Mouse (Mus musculus): ENCODE measurements around the gene Traf3ip2. TPM values are rescaled to one million over a fixed set of nuclear protein-coding genes. Genes with fewer than 3 reads are reported as not detected.
A peak's percentile ranks its signal among the peaks of the same experiment; 100 is the strongest.

Gene Traf3ip2
- polyA plus RNA-seq, 1 experiment from 2014 or later: 6.7 TPM

DNA sequence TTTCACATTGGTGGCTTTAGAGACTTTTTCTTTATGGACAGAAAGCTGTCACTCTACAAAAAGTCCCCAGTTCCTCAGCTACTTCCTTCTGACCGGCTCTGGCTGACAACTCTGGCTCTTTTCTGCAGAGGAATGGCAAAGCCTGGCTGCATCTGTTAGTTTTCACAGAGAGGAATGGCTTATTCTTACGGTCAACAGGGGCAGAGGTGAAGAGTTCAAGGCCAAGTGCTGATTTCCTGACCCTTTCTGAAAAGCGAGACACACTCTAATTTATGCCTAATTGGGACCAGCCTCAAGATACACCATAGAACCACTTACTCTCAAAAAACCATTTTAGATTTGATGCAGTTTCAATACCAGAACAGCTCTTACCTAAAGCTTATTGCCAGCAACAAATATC lies 61.4 kb downstream of the Traf3ip2 start:
- 38% methylated on average over 3 of the region's 3 CpGs for WGBS
- Histone ChIP-seq H3K4me1 (ENCODE audit: control insufficient read depth, insufficient read depth, low read depth, low read length) (peaks cover 2% of the 10 kb centered on the region), H3K27ac (ENCODE audit: low read depth, low read length) (no peak overlapping the region), H3K4me3 (ENCODE audit: low read length) (no peak overlapping the region), H3K9me3 (ENCODE audit: control insufficient read depth, low read length) (no peaks in the 10 kb centered on the region), H3K4me2 (ENCODE audit: low read length) (no peak overlapping the region), H3K27me3 (replicated peaks; ENCODE audit: control insufficient read depth, insufficient read depth, low read length) (no peaks in the 10 kb centered on the region), H3K36me3 (ENCODE audit: control insufficient read depth, insufficient read depth, low read length) (no peaks in the 10 kb centered on the region), H3K9ac (ENCODE audit: low read depth, low read length) (no peak overlapping the region)
- no peak for ATAC-seq

DNA sequence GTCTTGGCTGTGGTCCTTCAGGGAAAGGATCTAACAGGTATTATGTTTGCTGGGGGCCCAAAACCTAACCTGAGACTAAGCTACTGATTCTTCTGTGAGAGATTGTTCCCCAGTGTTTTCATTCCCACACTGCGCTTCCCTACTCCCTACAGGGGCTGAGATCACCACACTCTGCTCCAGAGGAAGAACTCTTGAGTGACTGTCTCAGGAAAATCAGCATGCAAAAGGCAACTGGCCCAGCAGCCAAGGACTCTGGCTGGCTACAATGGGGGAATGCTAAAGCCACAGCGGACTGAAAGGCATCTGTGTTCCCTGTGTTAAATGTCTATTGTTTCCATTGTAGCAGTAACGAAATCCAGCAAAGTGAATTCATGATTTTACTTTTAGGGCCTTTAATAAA lies 62.0 kb downstream of the Traf3ip2 start:
- Histone ChIP-seq H3K27me3 (replicated peaks; ENCODE audit: control insufficient read depth, insufficient read depth, low read length) (no peaks in the 10 kb centered on the region), H3K4me3 (ENCODE audit: low read length) (no peak overlapping the region), H3K9ac (ENCODE audit: low read depth, low read length) (no peak overlapping the region), H3K9me3 (ENCODE audit: control insufficient read depth, low read length) (no peaks in the 10 kb centered on the region), H3K4me1 (ENCODE audit: control insufficient read depth, insufficient read depth, low read depth, low read length) (peaks cover 2% of the 10 kb centered on the region), H3K4me2 (ENCODE audit: low read length) (no peak overlapping the region), H3K27ac (ENCODE audit: low read depth, low read length) (peak overlapping the region; percentile 40; the same call in 1 of the 2 replicates), H3K36me3 (ENCODE audit: control insufficient read depth, insufficient read depth, low read length) (no peaks in the 10 kb centered on the region)
- 18% methylated on average over 3 of the region's 3 CpGs for WGBS
- peak; percentile 70; the same call in 1 of the 2 replicates for ATAC-seq

DNA sequence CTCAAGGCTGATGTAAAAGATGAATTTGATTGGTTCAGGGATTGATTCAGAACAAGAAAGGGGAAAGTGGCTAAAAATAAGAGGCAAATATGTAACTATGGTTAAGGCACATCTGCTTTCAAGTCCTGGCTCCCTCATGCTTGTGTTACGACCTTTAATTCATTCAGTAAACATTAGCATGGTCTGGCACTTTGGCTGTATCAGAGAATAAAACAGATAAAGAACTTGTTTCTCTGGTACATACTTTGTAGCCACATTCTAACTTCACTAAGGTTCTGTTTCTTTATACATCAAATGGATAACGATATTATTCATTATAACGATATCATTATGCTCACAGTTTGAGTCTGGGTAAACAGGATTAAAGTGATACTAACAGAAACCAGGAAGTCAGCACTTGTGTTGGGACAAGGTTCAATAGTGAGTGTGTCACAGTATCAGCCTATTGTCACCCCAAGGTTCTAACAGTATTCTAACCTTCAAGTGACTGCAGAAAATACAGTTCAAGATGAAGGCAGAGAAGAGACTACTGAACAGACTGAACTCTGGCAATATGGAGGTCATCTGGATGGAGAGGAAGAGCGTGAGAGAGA lies 65.6 kb downstream of the Traf3ip2 start:
- Histone ChIP-seq H3K36me3 (ENCODE audit: control insufficient read depth, insufficient read depth, low read length) (no peaks in the 10 kb centered on the region), H3K4me2 (ENCODE audit: low read length) (no peak overlapping the region), H3K9me3 (ENCODE audit: control insufficient read depth, low read length) (no peaks in the 10 kb centered on the region), H3K4me1 (ENCODE audit: control insufficient read depth, insufficient read depth, low read depth, low read length) (no peaks in the 10 kb centered on the region; the same call in 1 of the 2 replicates), H3K4me3 (ENCODE audit: low read length) (no peak overlapping the region), H3K27me3 (replicated peaks; ENCODE audit: control insufficient read depth, insufficient read depth, low read length) (no peaks in the 10 kb centered on the region), H3K9ac (ENCODE audit: low read depth, low read length) (no peak overlapping the region), H3K27ac (ENCODE audit: low read depth, low read length) (no peak overlapping the region)
- WGBS: 92% methylated on average over 4 of the region's 4 CpGs
- ATAC-seq: no peak

DNA sequence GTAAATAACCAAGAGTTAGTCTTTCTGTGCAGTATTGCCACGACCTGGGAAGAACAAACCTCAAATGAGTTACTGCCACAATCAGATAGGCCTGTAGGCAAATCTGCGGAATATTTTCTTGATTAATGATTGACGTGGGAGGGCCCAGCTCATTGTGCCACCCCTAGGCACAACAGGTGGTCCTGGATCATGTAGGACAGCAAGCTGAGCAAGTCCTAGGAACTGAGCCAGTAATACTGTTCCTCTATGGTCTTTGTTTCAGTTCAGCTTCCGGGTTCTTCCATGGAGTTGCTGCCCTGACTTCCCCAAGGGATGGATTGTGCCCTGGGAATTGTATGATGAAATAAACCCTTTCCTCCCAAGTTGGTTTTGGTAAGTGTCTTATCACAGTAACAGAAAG lies 68.3 kb downstream of the Traf3ip2 start:
- Histone ChIP-seq H3K4me3 (ENCODE audit: low read length) (no peak overlapping the region), H3K9me3 (ENCODE audit: control insufficient read depth, low read length) (no peaks in the 10 kb centered on the region), H3K27ac (ENCODE audit: low read depth, low read length) (no peak overlapping the region), H3K9ac (ENCODE audit: low read depth, low read length) (no peak overlapping the region), H3K36me3 (ENCODE audit: control insufficient read depth, insufficient read depth, low read length) (no peaks in the 10 kb centered on the region), H3K4me2 (ENCODE audit: low read length) (no peak overlapping the region), H3K27me3 (replicated peaks; ENCODE audit: control insufficient read depth, insufficient read depth, low read length) (no peaks in the 10 kb centered on the region), H3K4me1 (ENCODE audit: control insufficient read depth, insufficient read depth, low read depth, low read length) (0 out of 2 replicates have a peak, but pooled peaks cover 2% of the 10 kb centered on the region)
- no peak for ATAC-seq
- WGBS: 76% methylated on average over 4 of the region's 4 CpGs

DNA sequence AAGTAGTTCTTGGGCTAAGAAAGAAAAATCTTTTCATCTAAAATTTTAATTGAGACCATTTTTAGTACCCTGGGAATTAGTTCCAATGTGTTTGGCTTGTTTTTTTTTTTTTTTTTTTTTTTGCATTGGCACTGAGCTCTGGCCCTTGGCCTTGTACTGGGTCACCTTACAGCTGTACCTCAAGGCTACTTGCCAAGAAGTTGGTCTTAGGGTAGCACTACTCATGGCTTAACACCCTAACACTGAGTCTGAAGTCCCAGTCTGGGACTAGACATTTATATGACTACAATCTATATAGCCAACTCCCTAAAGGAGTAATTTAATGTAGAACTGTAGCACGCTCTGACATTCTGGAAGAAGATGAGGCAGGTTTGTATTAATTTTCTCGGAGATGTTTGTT lies 69.8 kb downstream of the Traf3ip2 start:
- no peak for ATAC-seq
- H3K4me3 ChIP-seq (ENCODE audit: low read length): no peak overlapping the region
- WGBS: 91% methylated on average over 2 of the region's 2 CpGs
- H3K9ac ChIP-seq (ENCODE audit: low read depth, low read length): no peak overlapping the region
- no peaks in the 10 kb centered on the region for H3K27me3 ChIP-seq (replicated peaks; ENCODE audit: control insufficient read depth, insufficient read depth, low read length)
- H3K9me3 ChIP-seq (ENCODE audit: control insufficient read depth, low read length): no peaks in the 10 kb centered on the region
- H3K4me2 ChIP-seq (ENCODE audit: low read length): no peak overlapping the region
- H3K36me3 ChIP-seq (ENCODE audit: control insufficient read depth, insufficient read depth, low read length): no peaks in the 10 kb centered on the region
- H3K4me1 ChIP-seq (ENCODE audit: control insufficient read depth, insufficient read depth, low read depth, low read length): 0 out of 2 replicates have a peak, but pooled peaks cover 2% of the 10 kb centered on the region
- no peak overlapping the region for H3K27ac ChIP-seq (ENCODE audit: low read depth, low read length)

- no peak overlapping the region for H3K4me2 ChIP-seq (ENCODE audit: low read length)
- no peaks in the 10 kb centered on the region for H3K27me3 ChIP-seq (replicated peaks; ENCODE audit: control insufficient read depth, insufficient read depth, low read length)
- no peak for ATAC-seq
- no peaks in the 10 kb centered on the region for H3K9me3 ChIP-seq (ENCODE audit: control insufficient read depth, low read length)
- no peak overlapping the region for H3K4me3 ChIP-seq (ENCODE audit: low read length)
- 91% methylated on average over 2 of the region's 2 CpGs for WGBS
- no peak overlapping the region for H3K27ac ChIP-seq (ENCODE audit: low read depth, low read length)
- H3K9ac ChIP-seq (ENCODE audit: low read depth, low read length): no peak overlapping the region
- peaks cover 4% of the 10 kb centered on the region; the same call in 1 of the 2 replicates for H3K4me1 ChIP-seq (ENCODE audit: control insufficient read depth, insufficient read depth, low read depth, low read length)
- no peaks in the 10 kb centered on the region for H3K36me3 ChIP-seq (ENCODE audit: control insufficient read depth, insufficient read depth, low read length)
Observed at GRCm38 (mm10) chr10:39683481-39683880, 70.7 kb downstream of the Traf3ip2 start.

DNA sequence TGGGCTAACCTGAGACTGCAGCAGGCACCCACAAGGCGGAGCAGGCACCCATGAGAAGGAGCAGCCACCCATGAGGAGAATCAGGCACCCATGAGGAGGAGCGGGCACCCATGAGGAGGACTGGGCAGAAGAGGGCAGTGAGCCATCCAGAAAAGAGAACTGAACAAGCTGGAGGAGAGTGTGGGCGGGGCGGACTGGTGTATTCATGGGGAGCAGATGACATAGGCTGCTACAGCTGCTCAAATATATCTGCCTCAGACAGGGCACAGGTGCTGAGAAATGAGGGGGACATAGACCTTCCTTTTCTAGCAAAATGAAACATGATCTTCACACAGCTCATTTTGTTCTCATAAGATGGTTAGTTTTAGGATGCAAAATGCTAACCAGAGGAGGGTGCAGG lies 74.1 kb downstream of the Traf3ip2 start:
- 92% methylated on average over 4 of the region's 4 CpGs for whole genome bisulfite sequencing
- no peaks in the 10 kb centered on the region for H3K36me3 ChIP-seq (ENCODE audit: control insufficient read depth, insufficient read depth, low read length)
- no peaks in the 10 kb centered on the region for H3K27me3 ChIP-seq (replicated peaks; ENCODE audit: control insufficient read depth, insufficient read depth, low read length)
- no peak overlapping the region for H3K4me2 ChIP-seq (ENCODE audit: low read length)
- no peak overlapping the region for H3K27ac ChIP-seq (ENCODE audit: low read depth, low read length)
- H3K4me3 ChIP-seq (ENCODE audit: low read length): no peak overlapping the region
- H3K4me1 ChIP-seq (ENCODE audit: control insufficient read depth, insufficient read depth, low read depth, low read length): peaks cover 4% of the 10 kb centered on the region; the same call in 1 of the 2 replicates
- no peak overlapping the region for H3K9ac ChIP-seq (ENCODE audit: low read depth, low read length)
- H3K9me3 ChIP-seq (ENCODE audit: control insufficient read depth, low read length): no peaks in the 10 kb centered on the region
- ATAC-seq: 0 out of 2 replicates have a peak, but pooled peaks have one; percentile 24

DNA sequence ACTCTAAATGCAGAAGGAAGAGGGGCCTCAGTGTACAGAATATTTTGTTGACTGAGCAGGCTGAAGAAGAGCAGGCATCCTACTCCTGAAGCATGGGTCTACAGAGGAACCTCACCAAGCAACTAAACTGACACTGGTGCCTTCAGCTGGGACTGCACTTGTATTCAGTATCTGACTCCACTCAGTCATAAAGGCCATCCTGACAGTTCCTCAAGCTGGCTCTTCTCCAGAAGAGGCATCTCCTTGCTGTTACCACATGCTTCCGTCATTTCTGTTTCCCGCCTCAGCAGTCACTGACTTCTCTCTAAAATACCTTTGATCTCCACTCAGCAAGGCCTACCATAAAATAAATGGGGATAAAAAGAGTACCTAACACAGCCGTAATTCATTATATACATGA lies 75.1 kb downstream of the Traf3ip2 start:
- Histone ChIP-seq H3K36me3 (ENCODE audit: control insufficient read depth, insufficient read depth, low read length) (no peaks in the 10 kb centered on the region), H3K9me3 (ENCODE audit: control insufficient read depth, low read length) (no peaks in the 10 kb centered on the region), H3K27ac (ENCODE audit: low read depth, low read length) (no peak overlapping the region), H3K4me1 (ENCODE audit: control insufficient read depth, insufficient read depth, low read depth, low read length) (peaks cover 4% of the 10 kb centered on the region; the same call in 1 of the 2 replicates), H3K27me3 (replicated peaks; ENCODE audit: control insufficient read depth, insufficient read depth, low read length) (no peaks in the 10 kb centered on the region), H3K4me2 (ENCODE audit: low read length) (no peak overlapping the region), H3K4me3 (ENCODE audit: low read length) (no peak overlapping the region), H3K9ac (ENCODE audit: low read depth, low read length) (no peak overlapping the region)
- WGBS: 65% methylated on average over 3 of the region's 3 CpGs
- no peak for ATAC-seq

GRCm38 (mm10) chr10:39691351-39692064 lies 78.8 kb downstream of the Traf3ip2 start:
- no peak for ATAC-seq
- Histone ChIP-seq H3K4me1 (ENCODE audit: control insufficient read depth, insufficient read depth, low read depth, low read length) (peaks cover 2% of the 10 kb centered on the region; the same call in 1 of the 2 replicates), H3K27me3 (replicated peaks; ENCODE audit: control insufficient read depth, insufficient read depth, low read length) (no peaks in the 10 kb centered on the region), H3K4me3 (ENCODE audit: low read length) (no peak overlapping the region), H3K9me3 (ENCODE audit: control insufficient read depth, low read length) (no peaks in the 10 kb centered on the region), H3K9ac (ENCODE audit: low read depth, low read length) (no peak overlapping the region), H3K36me3 (ENCODE audit: control insufficient read depth, insufficient read depth, low read length) (no peaks in the 10 kb centered on the region), H3K4me2 (ENCODE audit: low read length) (no peak overlapping the region), H3K27ac (ENCODE audit: low read depth, low read length) (no peak overlapping the region)
- whole genome bisulfite sequencing: 56% methylated on average over 11 of the region's 11 CpGs
